Mouse (Mus musculus): ENCODE measurements around the gene Gemin2. TPM values are rescaled to one million over a fixed set of nuclear protein-coding genes. Genes with fewer than 3 reads are reported as not detected.

Gemin2 gene
- polyA plus RNA-seq, 1 experiment from 2014 or later, result 23.6 TPM

DNA sequence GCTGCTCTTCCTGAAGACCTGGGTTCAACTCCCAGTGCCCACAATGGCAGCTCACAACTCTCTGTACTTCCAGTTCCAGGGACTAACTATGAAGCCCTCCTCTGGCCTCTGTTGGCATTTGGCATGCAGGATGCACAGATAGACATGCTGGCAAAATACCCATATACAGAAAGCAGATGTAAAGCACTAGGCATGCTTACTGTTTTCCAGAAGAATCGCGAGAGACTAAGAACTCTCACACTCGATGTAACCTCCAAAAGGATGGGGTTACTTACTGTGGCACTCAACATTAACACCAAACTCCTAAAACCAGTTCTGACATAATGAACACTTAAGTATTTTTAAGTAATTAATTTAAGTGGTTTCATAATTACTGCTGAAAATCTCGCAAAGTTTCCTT lies 47.1 kb downstream of the Gemin2 start:
- WGBS, result 35% methylated on average over 4 of the region's 4 CpGs
- Histone ChIP-seq H3K4me3 (replicated peaks) (peak overlapping the region; percentile 79), H3K9me3 (replicated peaks) (no peaks in the 10 kb centered on the region), H3K27me3 (no peaks in the 10 kb centered on the region), H3K4me1 (peaks cover 13% of the 10 kb centered on the region), H3K27ac (replicated peaks) (peak overlapping the region; percentile 96), H3K4me2 (replicated peaks) (peak overlapping the region; percentile 58), H3K9ac (peak overlapping the region; percentile 82), H3K36me3 (peaks cover 24% of the 10 kb centered on the region)
- no peak for ATAC-seq (ENCODE audit: insufficient number of reproducible peaks, low FRiP score, low TSS enrichment, low read depth)

GRCm38 (mm10) chr12:59060993-59061595 lies 47.9 kb downstream of the Gemin2 start, which contains the start of gene Trappc6b:
Gene Trappc6b (minus strand): TSS chr12:59061472.
- H3K27me3 ChIP-seq, result no peaks in the 10 kb centered on the region
- H3K4me1 ChIP-seq, result peaks cover 14% of the 10 kb centered on the region
- peaks cover 22% of the 10 kb centered on the region for H3K36me3 ChIP-seq
- H3K27ac ChIP-seq (replicated peaks), result peak within 1 kb of the TSS; percentile 96
- peak within 1 kb of the TSS; percentile 82 for H3K9ac ChIP-seq
- peak within 1 kb of the TSS; percentile 58 for H3K4me2 ChIP-seq (replicated peaks)
- ATAC-seq (ENCODE audit: insufficient number of reproducible peaks, low FRiP score, low TSS enrichment, low read depth), result peak; percentile 93
- no peaks in the 10 kb centered on the region for H3K9me3 ChIP-seq (replicated peaks)
- WGBS, result 0% methylated on average over 49 of the region's 49 CpGs
- H3K4me3 ChIP-seq (replicated peaks), result peak within 1 kb of the TSS; percentile 79

DNA sequence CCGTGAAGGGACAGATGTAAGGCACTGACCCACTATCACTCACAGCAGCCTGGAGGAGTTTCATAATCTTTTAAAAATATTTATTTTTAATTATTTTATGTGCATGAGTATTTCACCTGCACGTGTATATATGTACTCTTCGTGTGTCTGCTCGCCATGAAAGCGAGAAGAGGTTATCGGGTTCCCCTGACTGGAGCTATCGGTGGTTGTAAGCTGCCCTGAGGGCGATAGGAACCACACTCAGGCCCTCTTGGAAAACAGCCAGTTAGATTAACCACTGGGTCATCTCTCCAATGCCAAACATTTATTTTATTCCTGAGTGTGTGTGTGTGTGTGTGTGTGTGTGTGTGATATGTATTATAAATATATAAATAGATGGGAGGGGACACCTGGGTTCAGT lies 51.6 kb downstream of the Gemin2 start:
- Histone ChIP-seq H3K27ac (replicated peaks) (no peak overlapping the region), H3K9me3 (replicated peaks) (no peaks in the 10 kb centered on the region), H3K9ac (no peak overlapping the region), H3K4me1 (peaks cover 18% of the 10 kb centered on the region), H3K4me2 (replicated peaks) (no peak overlapping the region), H3K36me3 (peaks cover 16% of the 10 kb centered on the region), H3K4me3 (replicated peaks) (no peak overlapping the region), H3K27me3 (no peaks in the 10 kb centered on the region)
- 66% methylated on average over 8 of the region's 8 CpGs for WGBS
- no peak for ATAC-seq (ENCODE audit: insufficient number of reproducible peaks, low FRiP score, low TSS enrichment, low read depth)

GRCm38 (mm10) chr12:59065776-59066175 lies 52.6 kb downstream of the Gemin2 start:
- 56% methylated on average over 3 of the region's 3 CpGs for WGBS
- Histone ChIP-seq H3K9ac (no peak overlapping the region), H3K4me3 (replicated peaks) (peak overlapping the region; percentile 98), H3K36me3 (peaks cover 24% of the 10 kb centered on the region), H3K27me3 (no peaks in the 10 kb centered on the region), H3K4me2 (replicated peaks) (peak overlapping the region; percentile 63), H3K27ac (replicated peaks) (peak overlapping the region; percentile 95), H3K9me3 (replicated peaks) (no peaks in the 10 kb centered on the region), H3K4me1 (peaks cover 14% of the 10 kb centered on the region)
- no peak for ATAC-seq (ENCODE audit: insufficient number of reproducible peaks, low FRiP score, low TSS enrichment, low read depth)

- Histone ChIP-seq H3K4me3 (replicated peaks) (peak within 1 kb of the TSS; percentile 98), H3K9ac (peak within 1 kb of the TSS; percentile 99), H3K4me1 (peaks cover 14% of the 10 kb centered on the region), H3K27ac (replicated peaks) (peak within 1 kb of the TSS; percentile 95), H3K9me3 (replicated peaks) (no peaks in the 10 kb centered on the region), H3K4me2 (replicated peaks) (peak within 1 kb of the TSS; percentile 63), H3K36me3 (peaks cover 32% of the 10 kb centered on the region), H3K27me3 (no peaks in the 10 kb centered on the region)
- peak; percentile 99 for ATAC-seq (ENCODE audit: insufficient number of reproducible peaks, low FRiP score, low TSS enrichment, low read depth)
- WGBS, result under 1% methylated on average over 43 of the region's 43 CpGs
Observed at GRCm38 (mm10) chr12:59066448-59067077, 53.4 kb downstream of the Gemin2 start, which contains the start of gene Pnn. Gene Pnn (plus strand): TSS chr12:59066884.

DNA sequence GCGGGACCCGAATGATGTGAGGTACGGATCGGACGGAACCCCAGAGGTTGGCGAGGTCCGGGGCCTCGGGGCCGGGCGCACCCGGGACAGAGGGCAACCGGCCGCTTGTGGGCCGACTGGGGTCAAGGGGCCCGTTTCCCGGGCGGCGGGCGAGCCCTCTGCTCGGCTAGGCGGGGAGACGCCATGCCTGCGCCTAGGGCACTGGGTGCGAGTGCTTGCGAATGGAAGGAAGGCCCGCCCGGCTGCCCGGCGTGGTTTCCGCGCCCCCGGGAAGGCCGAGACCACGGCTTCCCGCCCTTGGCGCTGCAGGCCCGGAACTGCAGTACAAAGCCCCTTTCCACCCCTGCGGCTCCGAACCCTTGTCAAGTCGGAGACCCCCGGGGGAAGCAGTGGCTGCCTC lies 53.9 kb downstream of the Gemin2 start:
- peak; percentile 49 for ATAC-seq (ENCODE audit: insufficient number of reproducible peaks, low FRiP score, low TSS enrichment, low read depth)
- H3K4me3 ChIP-seq (replicated peaks), result peak overlapping the region; percentile 98
- H3K9ac ChIP-seq, result peak overlapping the region; percentile 99
- H3K9me3 ChIP-seq (replicated peaks), result no peaks in the 10 kb centered on the region
- peak overlapping the region; percentile 63 for H3K4me2 ChIP-seq (replicated peaks)
- no peaks in the 10 kb centered on the region for H3K27me3 ChIP-seq
- H3K27ac ChIP-seq (replicated peaks), result peak overlapping the region; percentile 87
- H3K4me1 ChIP-seq, result peaks cover 14% of the 10 kb centered on the region
- WGBS, result 0% methylated on average over 41 of the region's 41 CpGs
- peaks cover 37% of the 10 kb centered on the region for H3K36me3 ChIP-seq

- peaks cover 43% of the 10 kb centered on the region for H3K36me3 ChIP-seq
- no peaks in the 10 kb centered on the region for H3K27me3 ChIP-seq
- H3K4me3 ChIP-seq (replicated peaks), result no peak overlapping the region
- H3K27ac ChIP-seq (replicated peaks), result no peak overlapping the region
- no peak overlapping the region for H3K9ac ChIP-seq
- ATAC-seq (ENCODE audit: insufficient number of reproducible peaks, low FRiP score, low TSS enrichment, low read depth), result no peak
- WGBS, result 93% methylated on average over 13 of the region's 13 CpGs
- no peaks in the 10 kb centered on the region for H3K9me3 ChIP-seq (replicated peaks)
- H3K4me1 ChIP-seq, result peaks cover 14% of the 10 kb centered on the region
- no peak overlapping the region for H3K4me2 ChIP-seq (replicated peaks)
Observed at GRCm38 (mm10) chr12:59068791-59069190, 55.6 kb downstream of the Gemin2 start.

DNA sequence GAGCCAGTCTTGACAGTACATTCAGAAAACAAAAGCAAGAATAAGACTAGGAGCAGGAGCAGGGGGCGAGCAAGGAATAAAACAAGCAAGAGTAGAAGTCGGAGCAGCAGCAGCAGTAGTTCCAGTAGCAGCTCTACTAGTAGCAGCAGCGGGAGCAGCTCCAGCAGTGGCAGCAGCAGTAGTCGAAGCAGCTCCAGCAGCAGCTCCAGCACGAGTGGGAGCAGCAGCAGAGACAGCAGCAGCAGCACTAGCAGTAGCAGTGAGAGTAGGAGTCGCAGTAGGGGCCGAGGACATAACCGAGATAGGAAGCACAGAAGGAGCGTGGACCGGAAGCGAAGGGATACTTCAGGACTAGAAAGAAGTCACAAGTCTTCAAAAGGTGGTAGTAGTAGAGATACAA lies 59.1 kb downstream of the Gemin2 start:
- Histone ChIP-seq H3K4me1 (peaks cover 10% of the 10 kb centered on the region; the same call in 1 of the 2 replicates), H3K9me3 (replicated peaks) (no peaks in the 10 kb centered on the region), H3K27me3 (no peaks in the 10 kb centered on the region), H3K4me3 (replicated peaks) (no peak overlapping the region), H3K36me3 (peaks cover 49% of the 10 kb centered on the region), H3K27ac (replicated peaks) (no peak overlapping the region), H3K4me2 (replicated peaks) (no peak overlapping the region), H3K9ac (no peak overlapping the region)
- no peak for ATAC-seq (ENCODE audit: insufficient number of reproducible peaks, low FRiP score, low TSS enrichment, low read depth)
- 88% methylated on average over 11 of the region's 11 CpGs for WGBS

DNA sequence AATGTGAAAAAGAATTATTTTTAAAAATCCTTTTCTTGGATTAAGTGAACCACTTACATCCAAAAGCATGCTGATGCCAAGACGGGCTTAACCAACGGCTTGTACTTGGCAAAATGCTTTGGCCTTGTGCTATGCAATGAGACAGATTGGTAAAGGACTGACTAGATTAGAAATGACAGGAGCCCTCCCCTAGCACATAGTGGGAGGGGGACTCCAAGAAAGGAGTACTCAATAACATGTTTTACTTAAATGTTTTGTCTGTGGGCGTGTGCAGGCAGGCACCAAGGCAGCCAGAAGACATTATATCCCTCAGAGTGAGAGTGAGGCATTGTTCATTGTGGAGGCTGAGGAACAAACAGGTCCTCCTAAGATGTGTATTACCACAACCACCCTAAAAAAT lies 60.9 kb downstream of the Gemin2 start:
- no peak overlapping the region for H3K4me3 ChIP-seq (replicated peaks)
- ATAC-seq (ENCODE audit: insufficient number of reproducible peaks, low FRiP score, low TSS enrichment, low read depth), result no peak
- no peak overlapping the region for H3K9ac ChIP-seq
- H3K4me2 ChIP-seq (replicated peaks), result no peak overlapping the region
- H3K27ac ChIP-seq (replicated peaks), result no peak overlapping the region
- H3K36me3 ChIP-seq, result peaks cover 39% of the 10 kb centered on the region
- 69% methylated on average over 3 of the region's 3 CpGs for WGBS
- H3K27me3 ChIP-seq, result no peaks in the 10 kb centered on the region
- no peaks in the 10 kb centered on the region for H3K9me3 ChIP-seq (replicated peaks)
- H3K4me1 ChIP-seq, result no peaks in the 10 kb centered on the region

DNA sequence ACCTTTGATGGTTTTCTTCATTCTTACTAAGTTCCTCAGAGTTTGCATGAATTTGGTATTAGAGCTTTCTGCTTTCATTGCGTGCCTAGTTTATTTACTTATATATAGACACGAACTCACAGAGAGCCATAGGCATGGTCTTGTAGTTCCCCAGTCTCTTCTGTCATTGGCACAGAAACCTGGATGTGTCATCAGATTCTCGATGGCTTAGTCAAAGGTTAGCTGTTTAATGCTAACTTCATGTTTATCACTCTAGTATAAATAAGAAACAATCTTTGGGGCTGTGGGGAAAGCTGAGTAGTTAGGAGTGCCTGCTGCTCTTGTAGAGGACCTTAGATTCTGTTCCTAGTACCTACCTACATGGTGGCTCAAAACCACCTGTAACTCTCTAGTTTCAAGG lies 63.8 kb downstream of the Gemin2 start:
- H3K36me3 ChIP-seq, result peaks cover 13% of the 10 kb centered on the region
- WGBS, result 88% methylated on average over 3 of the region's 3 CpGs
- no peaks in the 10 kb centered on the region for H3K9me3 ChIP-seq (replicated peaks)
- no peak overlapping the region for H3K27ac ChIP-seq (replicated peaks)
- no peak for ATAC-seq (ENCODE audit: insufficient number of reproducible peaks, low FRiP score, low TSS enrichment, low read depth)
- no peaks in the 10 kb centered on the region for H3K4me1 ChIP-seq
- no peak overlapping the region for H3K4me2 ChIP-seq (replicated peaks)
- H3K4me3 ChIP-seq (replicated peaks), result no peak overlapping the region
- H3K9ac ChIP-seq, result no peak overlapping the region
- H3K27me3 ChIP-seq, result no peaks in the 10 kb centered on the region

DNA sequence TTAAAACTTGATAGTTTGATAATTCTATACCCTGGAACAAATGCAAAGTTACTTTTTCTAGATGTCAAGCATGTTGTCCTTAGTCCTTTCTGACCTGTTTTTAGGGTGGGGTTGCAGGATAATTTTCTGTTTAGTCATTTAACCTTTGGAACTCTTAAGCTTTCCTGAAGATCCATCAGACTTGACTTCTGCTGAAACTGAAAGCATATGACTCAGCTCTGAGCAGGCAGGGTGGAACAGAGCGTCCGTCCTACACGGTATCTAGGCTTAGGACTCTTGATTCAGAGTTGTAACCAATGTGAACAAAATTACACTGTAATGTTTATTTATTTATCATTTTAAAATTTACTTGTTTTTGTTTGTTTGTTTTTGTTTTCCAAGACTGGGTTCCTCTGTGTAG lies 64.7 kb downstream of the Gemin2 start:
- H3K36me3 ChIP-seq, result 0 out of 2 replicates have a peak, but pooled peaks cover 5% of the 10 kb centered on the region
- ATAC-seq (ENCODE audit: insufficient number of reproducible peaks, low FRiP score, low TSS enrichment, low read depth), result no peak
- no peaks in the 10 kb centered on the region for H3K27me3 ChIP-seq
- no peaks in the 10 kb centered on the region for H3K9me3 ChIP-seq (replicated peaks)
- H3K4me2 ChIP-seq (replicated peaks), result no peak overlapping the region
- H3K27ac ChIP-seq (replicated peaks), result no peak overlapping the region
- H3K4me3 ChIP-seq (replicated peaks), result no peak overlapping the region
- H3K9ac ChIP-seq, result no peak overlapping the region
- WGBS, result 90% methylated on average over 3 of the region's 3 CpGs
- H3K4me1 ChIP-seq, result no peaks in the 10 kb centered on the region
